Comparison of ENCODE assay signal across 8 mouse cellular contexts in genomic region chr16:55820161-55820915, GRCm38 (mm10). TPM values are rescaled to one million over a fixed set of nuclear protein-coding genes. Genes with fewer than 3 reads are reported as not detected.
DNase-seq lines count a peak whose midpoint lies in the region; ATAC-seq lines count a peak whose summit lies in the region.

No protein-coding gene starts in this region.

- peak overlapping the region; percentile 95 for H3K27ac ChIP-seq in brown adipose tissue, adult 24 weeks (replicated peaks; ENCODE audit: low read depth, low read length)
- no peak overlapping the region for H3K27ac ChIP-seq in liver, embryonic 11.5 days (ENCODE audit: low read depth, low read length)

- no peak for DNase-seq in frontal cortex, postnatal 14 days (ENCODE audit: low spot score in 2 of 2)
- peak; percentile 37 to 41 for DNase-seq in heart, postnatal 10 days
- DNase-seq in liver, embryonic 11.5 days (ENCODE audit: low spot score), result peak; percentile 30
- DNase-seq in splenic B cell, adult 2 months (ENCODE audit: low read depth, low spot score), result peak; percentile 78
- DNase-seq in urinary bladder, postnatal 4 days (ENCODE audit: low spot score in 2 of 2), result no peak
- DNase-seq in urinary bladder, postnatal 14 days (ENCODE audit: low spot score), result no peak

- H3K9me3 ChIP-seq in liver, embryonic 11.5 days (ENCODE audit: control insufficient read depth, low read length), result no peaks in the 10 kb centered on the region

- peak overlapping the region; percentile 97 for H3K4me3 ChIP-seq in brown adipose tissue, adult 24 weeks (ENCODE audit: insufficient read depth, low read depth, low read length)
- peak overlapping the region; percentile 86 for H3K4me3 ChIP-seq in liver, embryonic 11.5 days (ENCODE audit: low read depth, low read length)

- H3K9ac ChIP-seq in liver, embryonic 11.5 days (ENCODE audit: low read depth, low read length), result peak overlapping the region; percentile 78

- intact Hi-C loops in heart, postnatal 10 days (cut with DNase I), result no loop called here

- WGBS in liver, embryonic 11.5 days, result 49% methylated on average over 13 of the region's 13 CpGs

- no peaks in the 10 kb centered on the region for H3K27me3 ChIP-seq in liver, embryonic 11.5 days (replicated peaks; ENCODE audit: control insufficient read depth, insufficient read depth, low read length)
- no peaks in the 10 kb centered on the region for H3K27me3 ChIP-seq in splenic B cell, adult 2 months (ENCODE audit: control insufficient read depth, insufficient read depth, low read length, poor library complexity, severe bottlenecking)

- peak overlapping the region; percentile 97 for H3K4me2 ChIP-seq in liver, embryonic 11.5 days

- ATAC-seq in frontal cortex, adult (ENCODE audit: low TSS enrichment), result 0 out of 2 replicates have a peak, but pooled peaks have one; percentile 13
- no peak for ATAC-seq in liver, embryonic 11.5 days (replicated peaks; ENCODE audit: low FRiP score)

- peaks cover 15% of the 10 kb centered on the region for H3K36me3 ChIP-seq in liver, embryonic 11.5 days (ENCODE audit: control insufficient read depth, insufficient read depth, low read length)
- peaks cover 13% of the 10 kb centered on the region for H3K36me3 ChIP-seq in splenic B cell, adult 2 months (ENCODE audit: control insufficient read depth, insufficient read depth, low read length, poor library complexity, severe bottlenecking)

- peaks cover 2% of the 10 kb centered on the region; the same call in 1 of the 2 replicates for H3K4me1 ChIP-seq in brown adipose tissue, adult 24 weeks (ENCODE audit: control insufficient read depth, insufficient read depth, insufficient read length, low read length)
- H3K4me1 ChIP-seq in liver, embryonic 11.5 days (replicated peaks; ENCODE audit: control insufficient read depth, insufficient read depth, low read length), result peaks cover 14% of the 10 kb centered on the region

RNA-seq across cellular contexts. Expression of gene Nfkbiz, which starts 18.4 kb away (rescaled TPM):
- polyA plus RNA-seq in brown adipose tissue, adult 24 weeks (2012; ENCODE audit: insufficient read depth, insufficient read length, missing spikeins), result 4.2 and 6.9 TPM in 2 replicates
- total RNA-seq in heart, postnatal 10 days (2021), result 1 to 10 TPM; 3.0 to 4.0 TPM
- 4.5 and 4.6 TPM in 2 replicates for polyA plus RNA-seq in liver, embryonic 11.5 days (2014; fragmentation: Nextera tagmentation; extraction: Ambion mirVana)

Comparison
In these comparisons a context has a peak if more than half of its experiments do, and no peak if none do; other contexts are left out.
1. DNase-seq: peak in heart, postnatal 10 days (2 of 2), liver, embryonic 11.5 days (single experiment) and splenic B cell, adult 2 months (single experiment); none in frontal cortex, postnatal 14 days (0 of 2), urinary bladder, postnatal 4 days (0 of 2) and urinary bladder, postnatal 14 days (single experiment).